Mouse (Mus musculus): ENCODE results near the gene Gm17455.

GRCm38 (mm10) chr10:60376704-60377103, 22.8 kb upstream of the Gm17455 start:
- TF ChIP-seq GATA1 (IDR thresholded peaks at IDR 0.05; ENCODE audit: low read length) (no peak), TAL1 (IDR thresholded peaks at IDR 0.05; ENCODE audit: low read length) (no peak)
